Comparison of ENCODE assay signal across 8 mouse cellular contexts in the genomic region with DNA sequence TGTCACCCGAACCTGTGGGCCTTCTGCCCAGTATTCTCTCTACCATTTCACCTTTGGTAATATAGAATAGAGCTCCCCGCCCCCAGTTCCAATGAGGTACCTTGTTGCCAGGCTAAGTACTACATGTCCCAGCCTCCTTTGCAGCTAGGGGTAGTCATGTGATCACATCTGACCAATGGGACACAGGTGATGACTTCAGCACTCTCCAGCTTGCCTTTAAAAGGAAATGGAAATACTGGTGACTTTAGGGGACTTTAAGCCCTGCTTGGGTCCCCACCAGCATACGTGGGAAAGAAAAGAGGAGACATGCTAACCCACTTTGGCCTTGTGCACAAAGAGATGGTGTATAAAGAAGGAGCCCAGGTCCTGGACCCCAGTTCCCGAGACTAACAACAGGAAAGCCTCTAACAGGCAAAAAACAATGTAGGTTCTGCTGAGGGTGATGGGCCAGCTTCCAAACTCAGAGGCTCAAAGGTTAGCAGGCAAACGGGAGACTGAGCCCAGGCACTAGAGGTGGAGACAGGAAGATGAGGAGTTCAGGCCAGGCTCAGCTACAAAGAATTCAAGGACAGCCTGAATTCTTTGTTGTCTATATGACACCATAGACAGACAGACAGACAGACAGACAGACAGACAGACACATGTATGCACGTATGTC.
DNase-seq lines count a peak whose midpoint lies in the region; ATAC-seq and TF ChIP-seq lines count a peak whose summit lies in the region.

No protein-coding gene starts in this region.

- H3K4me2 ChIP-seq in forebrain, embryonic 12.5 days, result peak overlapping the region; percentile 28
- H3K4me2 ChIP-seq in heart, embryonic 16.5 days (ENCODE audit: low read depth, low read length), result peak overlapping the region; percentile 23; the same call in 1 of the 2 replicates
- no peak overlapping the region; the same call in 1 of the 2 replicates for H3K4me2 ChIP-seq in liver, embryonic 16.5 days (ENCODE audit: low read depth, low read length)
- H3K4me2 ChIP-seq in neural tube, embryonic 11.5 days (ENCODE audit: low read depth), result no peak overlapping the region

- H3K9ac ChIP-seq in forebrain, embryonic 12.5 days, result 0 out of 2 replicates have a peak overlapping the region, but pooled peaks have one; percentile 17
- peak overlapping the region; percentile 30 for H3K9ac ChIP-seq in heart, embryonic 16.5 days (ENCODE audit: low read length)
- no peak overlapping the region for H3K9ac ChIP-seq in liver, embryonic 16.5 days (ENCODE audit: low read depth, low read length)
- H3K9ac ChIP-seq in neural tube, embryonic 11.5 days (ENCODE audit: low read length), result no peak overlapping the region

- peak; percentile 91 for DNase-seq in ES-CJ7 (ENCODE audit: low read depth, low spot score)
- DNase-seq in c-Kit-negative CD71-positive TER-119-positive erythroid progenitor cells, embryonic 14.5 days (ENCODE audit: low read depth, low spot score), result peak; percentile 29
- peak; percentile 88 for DNase-seq in kidney, postnatal 10 days
- DNase-seq in neural tube, embryonic 11.5 days (ENCODE audit: low spot score), result peak; percentile 60
- peak; percentile 85 for DNase-seq in thymus, adult 2 months

- 31% methylated on average over 6 of the region's 6 CpGs for WGBS in forebrain, embryonic 12.5 days
- 27% methylated on average over 6 of the region's 6 CpGs for WGBS in heart, embryonic 16.5 days
- 18% methylated on average over 6 of the region's 6 CpGs for WGBS in liver, embryonic 16.5 days (ENCODE audit: insufficient replicate concordance)
- 31% methylated on average over 6 of the region's 6 CpGs for WGBS in neural tube, embryonic 11.5 days
- 43% methylated on average over 6 of the region's 6 CpGs for WGBS in thymus, adult 2 months

- H3K27me3 ChIP-seq in forebrain, embryonic 12.5 days, result no peaks in the 10 kb centered on the region
- no peaks in the 10 kb centered on the region for H3K27me3 ChIP-seq in heart, embryonic 16.5 days (ENCODE audit: control insufficient read depth, insufficient read depth, low read length)
- no peaks in the 10 kb centered on the region for H3K27me3 ChIP-seq in liver, embryonic 16.5 days (ENCODE audit: control insufficient read depth, insufficient read depth, low read depth, low read length)
- H3K27me3 ChIP-seq in neural tube, embryonic 11.5 days (ENCODE audit: control insufficient read depth, insufficient read depth, low read length), result no peaks in the 10 kb centered on the region
- no peaks in the 10 kb centered on the region for H3K27me3 ChIP-seq in thymus, adult 2 months (ENCODE audit: control insufficient read depth, insufficient read depth, low read length)

- no peak overlapping the region; the same call in 1 of the 2 replicates for H3K4me3 ChIP-seq in forebrain, embryonic 12.5 days (replicated peaks)
- no peak overlapping the region for H3K4me3 ChIP-seq in heart, embryonic 16.5 days (ENCODE audit: low read length)
- H3K4me3 ChIP-seq in liver, embryonic 16.5 days (ENCODE audit: low read depth, low read length), result no peak overlapping the region
- H3K4me3 ChIP-seq in neural tube, embryonic 11.5 days (ENCODE audit: low read depth, low read length), result no peak overlapping the region
- H3K4me3 ChIP-seq in thymus, adult 2 months (ENCODE audit: control insufficient read depth, insufficient read depth, low read length), result no peak overlapping the region

- H3K36me3 ChIP-seq in forebrain, embryonic 12.5 days (replicated peaks), result no peaks in the 10 kb centered on the region
- H3K36me3 ChIP-seq in heart, embryonic 16.5 days (ENCODE audit: control insufficient read depth, insufficient read depth), result no peaks in the 10 kb centered on the region
- H3K36me3 ChIP-seq in liver, embryonic 16.5 days (ENCODE audit: control insufficient read depth, insufficient read depth), result no peaks in the 10 kb centered on the region
- no peaks in the 10 kb centered on the region for H3K36me3 ChIP-seq in neural tube, embryonic 11.5 days (ENCODE audit: control insufficient read depth, insufficient read depth, low read length)
- no peaks in the 10 kb centered on the region for H3K36me3 ChIP-seq in thymus, adult 2 months (ENCODE audit: control insufficient read depth, insufficient read depth, low read length)

- peak; percentile 88 for ATAC-seq in forebrain, embryonic 12.5 days (ENCODE audit: low FRiP score)
- peak; percentile 76 for ATAC-seq in heart, embryonic 16.5 days (replicated peaks; ENCODE audit: extremely low read depth, insufficient read depth, low FRiP score)
- peak; percentile 82 for ATAC-seq in liver, embryonic 16.5 days (ENCODE audit: low read depth)
- peak; percentile 83 for ATAC-seq in neural tube, embryonic 11.5 days (ENCODE audit: insufficient read depth, low FRiP score, low TSS enrichment)

- H3K4me1 ChIP-seq in forebrain, embryonic 12.5 days, result peaks cover 48% of the 10 kb centered on the region
- H3K4me1 ChIP-seq in heart, embryonic 16.5 days (ENCODE audit: control insufficient read depth, insufficient read depth, low read length), result peaks cover 32% of the 10 kb centered on the region
- no peaks in the 10 kb centered on the region; the same call in none of the 2 replicates for H3K4me1 ChIP-seq in liver, embryonic 16.5 days (ENCODE audit: control insufficient read depth, low read depth, low read length)
- peaks cover 18% of the 10 kb centered on the region; the same call in 1 of the 2 replicates for H3K4me1 ChIP-seq in neural tube, embryonic 11.5 days (ENCODE audit: control insufficient read depth, insufficient read depth, low read length)
- peaks cover 10% of the 10 kb centered on the region for H3K4me1 ChIP-seq in thymus, adult 2 months (replicated peaks; ENCODE audit: control insufficient read depth, insufficient read depth, low read length)

- peak overlapping the region; percentile 78 for H3K27ac ChIP-seq in forebrain, embryonic 12.5 days
- H3K27ac ChIP-seq in heart, embryonic 16.5 days (ENCODE audit: low read length), result peak overlapping the region; percentile 77
- H3K27ac ChIP-seq in liver, embryonic 16.5 days (ENCODE audit: low read length), result peak overlapping the region; percentile 11
- peak overlapping the region; percentile 56; the same call in 1 of the 2 replicates for H3K27ac ChIP-seq in neural tube, embryonic 11.5 days (ENCODE audit: low read depth, low read length)
- peak overlapping the region; percentile 62 for H3K27ac ChIP-seq in thymus, adult 2 months (ENCODE audit: control insufficient read depth, insufficient read depth, low read length)

- TF ChIP-seq CTCF in thymus, adult 2 months (IDR thresholded peaks at IDR 0.05; ENCODE audit: borderline replicate concordance, control insufficient read depth, extremely low read depth, insufficient read depth, low read length, poor library complexity), result no peak

- TF ChIP-seq POLR2A in thymus, adult 2 months (IDR thresholded peaks at IDR 0.05; ENCODE audit: control insufficient read depth, extremely low read depth, insufficient read depth, low read length, poor library complexity), result no peak

- peaks cover 4% of the 10 kb centered on the region; the same call in 1 of the 2 replicates for H3K9me3 ChIP-seq in forebrain, embryonic 12.5 days
- H3K9me3 ChIP-seq in heart, embryonic 16.5 days (replicated peaks; ENCODE audit: control insufficient read depth, low read length), result no peaks in the 10 kb centered on the region; the same call in 1 of the 2 replicates
- H3K9me3 ChIP-seq in liver, embryonic 16.5 days (replicated peaks; ENCODE audit: control insufficient read depth, low read length), result no peaks in the 10 kb centered on the region
- no peaks in the 10 kb centered on the region for H3K9me3 ChIP-seq in neural tube, embryonic 11.5 days (ENCODE audit: control insufficient read depth, low read length)

Comparison
In these comparisons a context has a peak if more than half of its experiments do, and no peak if none do; other contexts are left out.
1. DNase-seq: peak in every context shown above with its lines; median percentile 91 in ES-CJ7; 88 in kidney, postnatal 10 days; 85 in thymus, adult 2 months; 60 in neural tube, embryonic 11.5 days; 29 in c-Kit-negative CD71-positive TER-119-positive erythroid progenitor cells, embryonic 14.5 days.
2. H3K27ac ChIP-seq: peak in every context shown above with its lines; median percentile 78 in forebrain, embryonic 12.5 days; 77 in heart, embryonic 16.5 days; 62 in thymus, adult 2 months; 56 in neural tube, embryonic 11.5 days; 11 in liver, embryonic 16.5 days.
3. H3K4me2 ChIP-seq: peak in forebrain, embryonic 12.5 days (single experiment) and heart, embryonic 16.5 days (single experiment); none in liver, embryonic 16.5 days (single experiment) and neural tube, embryonic 11.5 days (single experiment).
4. H3K9ac ChIP-seq: peak in forebrain, embryonic 12.5 days (single experiment) and heart, embryonic 16.5 days (single experiment); none in liver, embryonic 16.5 days (single experiment) and neural tube, embryonic 11.5 days (single experiment).
5. Peak in every context shown above with its lines, with median percentiles within 50 percentile points of each other: ATAC-seq.